Mouse (Mus musculus) layer of hippocampus, postnatal 36 days (tissue): ENCODE results near the gene Dnm1l. TPM values are rescaled to one million over a fixed set of nuclear protein-coding genes. Genes with fewer than 3 reads are reported as not detected.
"Not testable (repeated sequence)": the region's sequence is repeated elsewhere in the genome, so short reads cannot be mapped to it uniquely, and the experiment has no call there.

Source experiments
- DNase-seq, 2 experiments: peaks; one replicate each; pipeline ENCODE4 v3.0.0; 2022
- total RNA-seq, 2 experiments: library from RNA; stranded (reverse); gene quantifications; 2 replicates each; pipeline ENCODE4 v1.2.3; 2021

Dnm1l gene
- total RNA-seq, result 100 to 1,000 TPM; 194 to 200 TPM

GRCm38 (mm10) chr16:16358481-16359100 is at the start of gene Dnm1l:
Gene Dnm1l, minus strand, starts transcription at chr16:16358959.
- peak; percentile 91 to 92 for DNase-seq

- DNase-seq, result not testable (repeated sequence)
Measured at GRCm38 (mm10) chr16:16367217-16367616, 8.5 kb upstream of the Dnm1l start.

DNA sequence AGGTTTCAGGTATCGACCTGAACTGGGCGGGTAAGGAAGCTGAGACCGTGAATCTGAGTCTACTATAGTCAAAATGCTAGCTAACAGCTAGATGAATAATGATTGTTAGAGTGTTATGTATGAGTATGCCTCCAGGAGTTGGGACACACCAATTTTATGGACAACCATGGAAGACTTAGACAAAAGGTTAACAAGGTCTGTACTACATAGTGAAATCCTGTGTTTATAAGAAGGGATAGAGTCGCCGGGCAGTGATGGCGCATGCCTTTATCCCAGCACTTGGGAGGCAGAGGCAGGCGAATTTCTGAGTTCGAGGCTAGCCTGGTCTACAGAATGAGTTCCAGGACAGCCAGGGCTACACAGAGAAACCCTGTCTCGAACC is 333 bp upstream of the Dnm1l start:
- not testable (repeated sequence) for DNase-seq

GRCm38 (mm10) chr16:16357908-16358307 is 851 bp downstream of the Dnm1l start:
- DNase-seq, result no peak

- DNase-seq, result no peak
Measured at GRCm38 (mm10) chr16:16346420-16346819, 12.3 kb downstream of the Dnm1l start.

DNA sequence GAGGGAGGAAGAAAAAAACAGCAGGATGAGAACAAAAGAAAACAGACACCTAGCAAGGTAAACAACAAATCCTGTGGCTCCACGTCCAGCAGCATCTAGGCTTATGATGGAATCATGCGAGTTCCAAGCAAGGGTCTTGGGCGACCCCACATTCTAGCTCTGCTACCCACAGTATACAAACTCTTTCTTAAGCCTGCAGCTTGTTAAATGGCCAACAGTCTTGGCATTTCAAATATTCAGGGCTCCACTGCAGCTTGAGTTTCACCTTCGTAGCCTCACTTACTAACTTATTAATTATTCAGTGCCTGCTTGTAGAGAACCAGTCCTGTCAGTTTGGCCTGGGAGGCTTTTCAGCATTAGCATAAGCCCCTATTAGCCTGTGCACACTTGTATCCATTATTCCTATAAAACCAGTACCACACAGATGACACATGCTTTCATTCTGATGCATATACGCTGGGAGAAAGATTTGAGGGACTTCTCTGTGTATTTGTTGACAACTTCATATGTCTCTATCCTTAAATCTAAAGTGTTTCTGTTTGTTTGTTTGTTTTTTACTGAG is 32.9 kb downstream of the Dnm1l start:
- DNase-seq, result no peak

GRCm38 (mm10) chr16:16311319-16311718 is 47.4 kb downstream of the Dnm1l start:
- DNase-seq, result no peak

DNA sequence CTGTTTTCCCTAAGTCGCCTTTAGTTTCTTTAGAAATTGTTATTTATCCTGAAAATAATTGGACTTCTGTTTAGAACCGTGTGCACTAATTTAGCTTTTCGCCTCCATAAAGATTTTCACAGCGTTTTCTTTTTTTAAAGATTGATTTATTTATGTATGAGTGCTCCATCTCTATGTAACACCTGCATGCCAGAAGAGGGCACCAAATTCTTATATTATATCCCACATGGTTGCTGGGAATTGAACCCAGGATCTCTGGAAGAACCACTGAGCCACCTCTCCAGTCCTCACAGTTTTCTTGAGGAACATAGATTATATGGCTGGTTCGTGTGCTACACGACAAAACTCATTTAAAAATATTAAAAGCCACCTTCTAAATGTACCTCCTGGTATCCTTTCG is 54.9 kb downstream of the Dnm1l start:
- DNase-seq, result no peak

DNA sequence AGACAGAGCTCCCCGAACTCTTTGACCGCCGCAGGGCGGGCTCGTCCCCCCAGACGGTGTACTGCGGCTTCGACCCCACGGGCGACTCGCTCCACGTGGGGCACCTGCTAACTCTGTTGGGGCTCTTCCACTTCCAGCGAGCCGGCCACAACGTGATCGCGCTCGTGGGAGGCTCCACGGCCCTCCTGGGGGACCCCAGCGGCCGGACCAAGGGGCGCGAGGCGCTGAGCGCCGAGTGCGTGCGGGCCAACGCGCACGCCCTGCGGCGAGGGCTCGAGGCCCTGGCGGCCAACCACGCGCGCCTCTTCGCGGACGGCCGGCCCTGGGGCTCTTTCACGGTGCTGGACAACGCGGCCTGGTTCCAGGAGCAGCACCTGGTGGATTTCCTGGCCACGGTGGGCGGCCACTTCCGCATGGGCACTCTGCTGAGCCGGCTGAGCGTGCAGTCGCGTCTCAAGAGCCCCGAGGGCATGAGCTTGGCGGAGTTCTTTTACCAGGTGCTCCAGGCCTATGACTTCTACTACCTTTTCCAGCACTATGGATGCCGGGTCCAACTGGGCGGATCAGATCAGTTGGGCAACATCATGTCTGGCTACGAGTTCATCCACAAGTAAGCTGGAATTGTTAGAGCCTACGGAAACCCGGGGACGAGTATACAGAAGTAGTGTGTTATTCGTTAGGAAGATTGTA is 55.5 kb downstream of the Dnm1l start:
- no peak for DNase-seq

DNA sequence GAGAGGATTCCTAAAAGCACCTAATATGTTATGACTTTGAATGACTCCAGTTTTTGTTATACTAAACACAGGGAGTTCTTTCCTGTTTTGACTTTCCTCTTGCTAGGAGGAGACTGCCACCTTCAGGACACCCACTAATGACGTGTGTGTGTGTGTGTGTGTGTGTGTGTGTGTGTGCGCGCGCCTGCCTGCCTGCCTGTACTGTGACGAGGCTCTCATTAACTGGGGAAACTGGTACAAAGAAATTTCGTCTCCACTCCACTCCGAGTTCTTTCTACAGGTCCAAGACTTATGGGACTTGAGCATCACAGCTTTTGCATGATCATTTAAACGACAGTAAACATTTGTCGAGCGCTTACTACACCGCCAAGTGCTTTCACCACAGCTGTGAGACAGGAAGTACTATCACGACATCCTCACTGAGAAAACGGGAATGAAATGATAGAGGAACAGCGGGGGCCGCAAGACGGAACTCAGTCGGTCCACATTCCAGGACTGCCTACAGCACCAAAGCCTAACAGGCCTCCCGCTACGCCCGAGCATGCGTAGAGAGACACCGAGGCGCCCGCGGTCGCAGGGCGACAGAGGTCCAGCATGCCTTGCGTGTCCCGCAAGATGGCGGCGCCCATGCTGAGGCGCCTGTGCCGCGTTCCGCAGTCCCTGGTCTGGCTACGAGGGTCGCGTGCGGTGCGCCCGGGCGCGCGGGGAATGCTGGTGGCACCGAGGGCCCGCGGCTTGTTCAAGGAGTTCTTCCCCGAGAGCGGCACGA is 56.2 kb downstream of the Dnm1l start, which contains the start of gene Yars2:
Yars2 (plus strand) TSS at position 597 of the 769 bp plus-strand sequence.
- DNase-seq, result peak; percentile 92 to 93

GRCm38 (mm10) chr16:16273752-16274151 is 85.0 kb downstream of the Dnm1l start:
- no peak for DNase-seq

GRCm38 (mm10) chr16:16272978-16273377 is 85.8 kb downstream of the Dnm1l start:
- DNase-seq, result no peak

DNA sequence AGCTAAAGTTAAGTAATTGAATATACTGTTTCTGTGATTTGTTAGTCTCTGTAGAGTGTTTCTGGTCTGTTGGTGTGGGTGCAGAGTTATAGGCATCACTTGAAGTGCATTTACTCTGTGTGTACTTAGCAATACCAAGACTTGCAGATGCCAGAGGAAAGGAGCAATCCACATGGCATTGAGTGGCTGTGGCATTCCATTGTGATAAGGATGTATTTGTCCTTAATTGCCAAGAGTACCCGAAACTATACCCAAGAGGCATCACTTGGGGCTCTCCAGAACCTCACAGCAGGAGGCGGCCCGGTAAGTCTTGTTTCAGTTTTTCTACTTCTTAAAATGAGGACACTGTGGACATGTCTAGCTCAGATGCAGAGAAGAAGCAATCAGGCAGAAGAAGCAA is 96.3 kb downstream of the Dnm1l start:
- no peak for DNase-seq

Other genes starting within 250 kb of the Dnm1l start
- 10 to 100 TPM; 47.4 to 57.3 TPM for gene Pkp2, start 145.6 kb downstream of the Dnm1l start, total RNA-seq
- 10 to 100 TPM; 21.7 to 25.1 TPM for gene Yars2, start 56.0 kb downstream of the Dnm1l start, total RNA-seq
- gene Fgd4, start 241.6 kb upstream of the Dnm1l start, total RNA-seq, result 10 to 100 TPM; 49.9 to 53.2 TPM